Mouse (Mus musculus): ENCODE data around the gene Crybb1. TPM values are rescaled to one million over a fixed set of nuclear protein-coding genes. Genes with fewer than 3 reads are reported as not detected.

Crybb1 gene
- polyA plus RNA-seq, 1 experiment from 2014 or later: 0.29 TPM

- no peak overlapping the region for H3K4me2 ChIP-seq
- H3K4me3 ChIP-seq (ENCODE audit: low read depth, low read length): no peak overlapping the region
- H3K4me1 ChIP-seq (ENCODE audit: control insufficient read depth, insufficient read depth, low read length): peaks cover 9% of the 10 kb centered on the region
- 95% methylated on average over 8 of the region's 8 CpGs for WGBS
- no peaks in the 10 kb centered on the region for H3K27me3 ChIP-seq (ENCODE audit: control insufficient read depth, insufficient read depth, low read length)
- no peak overlapping the region for H3K9ac ChIP-seq (ENCODE audit: low read length)
- no peaks in the 10 kb centered on the region for H3K36me3 ChIP-seq (ENCODE audit: control insufficient read depth, insufficient read depth, low read length)
- no peak overlapping the region for H3K27ac ChIP-seq (ENCODE audit: low read depth, low read length)
- H3K9me3 ChIP-seq (ENCODE audit: control insufficient read depth, low read length): no peaks in the 10 kb centered on the region
- ATAC-seq (ENCODE audit: low FRiP score) (no peak), DNase-seq (ENCODE audit: low spot score, missing footprints) (no peak)
Observed at GRCm38 (mm10) chr5:112290536-112290880, 34.9 kb downstream of the Crybb1 start.

- ATAC-seq (ENCODE audit: low FRiP score) (no peak), DNase-seq (ENCODE audit: low spot score, missing footprints) (no peak)
- Histone ChIP-seq H3K9ac (ENCODE audit: low read length) (no peak overlapping the region), H3K4me2 (no peak overlapping the region), H3K4me3 (ENCODE audit: low read depth, low read length) (no peak overlapping the region), H3K36me3 (ENCODE audit: control insufficient read depth, insufficient read depth, low read length) (no peaks in the 10 kb centered on the region), H3K27me3 (ENCODE audit: control insufficient read depth, insufficient read depth, low read length) (no peaks in the 10 kb centered on the region), H3K4me1 (ENCODE audit: control insufficient read depth, insufficient read depth, low read length) (peaks cover 10% of the 10 kb centered on the region), H3K27ac (ENCODE audit: low read depth, low read length) (no peak overlapping the region), H3K9me3 (ENCODE audit: control insufficient read depth, low read length) (no peaks in the 10 kb centered on the region)
- 89% methylated on average over 5 of the region's 5 CpGs for WGBS
Observed at GRCm38 (mm10) chr5:112291866-112292265, 36.3 kb downstream of the Crybb1 start.

DNA sequence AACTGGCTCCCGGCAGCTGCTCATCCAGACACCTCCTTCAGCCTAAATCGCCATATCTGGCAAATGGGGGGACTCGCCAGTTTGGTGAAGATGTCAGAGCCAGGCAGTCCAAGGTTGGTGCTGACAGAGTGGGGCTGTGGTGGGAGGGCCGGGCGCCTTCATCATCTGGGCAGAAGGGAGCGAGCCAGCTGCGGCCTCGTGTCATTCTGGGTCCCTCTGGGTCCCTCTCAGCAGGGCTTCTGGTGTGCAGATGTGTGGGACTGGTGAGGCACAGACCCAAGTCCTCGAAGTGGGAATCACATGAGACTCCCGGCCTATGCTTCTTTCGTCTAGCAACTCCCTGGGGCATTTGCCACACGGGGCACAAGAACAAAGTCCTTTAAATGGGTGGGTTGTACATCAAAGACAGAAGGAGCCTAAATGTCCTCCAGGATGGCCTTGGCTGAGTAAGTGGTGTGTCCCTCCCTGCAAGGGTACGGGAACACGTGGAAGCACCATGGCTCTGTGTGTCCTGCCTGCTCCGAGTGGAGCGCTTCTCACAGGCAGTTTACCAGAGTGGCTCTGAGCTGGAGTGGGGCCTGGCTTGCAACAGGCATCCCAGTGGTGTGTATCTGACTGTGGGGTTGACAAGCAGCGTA, 36.8 kb downstream of the Crybb1 start:
- Histone ChIP-seq H3K4me1 (ENCODE audit: control insufficient read depth, insufficient read depth, low read length) (peaks cover 10% of the 10 kb centered on the region), H3K27ac (ENCODE audit: low read depth, low read length) (no peak overlapping the region)
- 85% methylated on average over 17 of the region's 17 CpGs for WGBS

DNA sequence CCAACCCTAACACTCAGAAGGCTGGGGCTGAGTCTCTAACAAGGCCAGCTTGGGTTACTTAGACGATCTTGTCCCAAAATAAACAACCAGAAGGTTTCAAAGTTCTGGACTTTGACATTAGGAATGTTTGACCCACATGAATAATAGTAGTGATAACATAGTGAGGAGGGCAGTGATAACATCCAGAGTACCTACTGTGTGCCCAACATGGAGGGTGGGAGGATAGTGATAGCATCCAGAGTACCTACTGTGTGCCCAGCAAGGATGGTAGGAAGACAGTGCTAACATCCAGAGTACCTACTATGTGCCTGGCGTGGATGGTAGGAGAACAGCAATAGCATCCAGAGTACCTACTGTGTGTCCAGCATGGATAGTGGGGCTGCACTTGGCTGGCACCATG, 38.2 kb downstream of the Crybb1 start:
- H3K4me2 ChIP-seq: no peak overlapping the region
- ATAC-seq (ENCODE audit: low FRiP score): no peak
- H3K27me3 ChIP-seq (ENCODE audit: control insufficient read depth, insufficient read depth, low read length): no peaks in the 10 kb centered on the region
- H3K9ac ChIP-seq (ENCODE audit: low read length): no peak overlapping the region
- peaks cover 10% of the 10 kb centered on the region for H3K4me1 ChIP-seq (ENCODE audit: control insufficient read depth, insufficient read depth, low read length)
- H3K36me3 ChIP-seq (ENCODE audit: control insufficient read depth, insufficient read depth, low read length): no peaks in the 10 kb centered on the region
- 84% methylated on average over 2 of the region's 2 CpGs for WGBS
- no peak overlapping the region for H3K27ac ChIP-seq (ENCODE audit: low read depth, low read length)
- H3K4me3 ChIP-seq (ENCODE audit: low read depth, low read length): no peak overlapping the region
- H3K9me3 ChIP-seq (ENCODE audit: control insufficient read depth, low read length): no peaks in the 10 kb centered on the region
- DNase-seq (ENCODE audit: low spot score, missing footprints): no peak

More for the DNA sequence above, 36.8 kb downstream of the Crybb1 start:
- Histone ChIP-seq H3K4me3 (ENCODE audit: low read depth, low read length) (no peak overlapping the region), H3K9ac (ENCODE audit: low read length) (no peak overlapping the region), H3K27me3 (ENCODE audit: control insufficient read depth, insufficient read depth, low read length) (no peaks in the 10 kb centered on the region), H3K36me3 (ENCODE audit: control insufficient read depth, insufficient read depth, low read length) (no peaks in the 10 kb centered on the region), H3K9me3 (ENCODE audit: control insufficient read depth, low read length) (no peaks in the 10 kb centered on the region), H3K4me2 (no peak overlapping the region)
- ATAC-seq (ENCODE audit: low FRiP score): no peak
- no peak for DNase-seq (ENCODE audit: low spot score, missing footprints)

DNA sequence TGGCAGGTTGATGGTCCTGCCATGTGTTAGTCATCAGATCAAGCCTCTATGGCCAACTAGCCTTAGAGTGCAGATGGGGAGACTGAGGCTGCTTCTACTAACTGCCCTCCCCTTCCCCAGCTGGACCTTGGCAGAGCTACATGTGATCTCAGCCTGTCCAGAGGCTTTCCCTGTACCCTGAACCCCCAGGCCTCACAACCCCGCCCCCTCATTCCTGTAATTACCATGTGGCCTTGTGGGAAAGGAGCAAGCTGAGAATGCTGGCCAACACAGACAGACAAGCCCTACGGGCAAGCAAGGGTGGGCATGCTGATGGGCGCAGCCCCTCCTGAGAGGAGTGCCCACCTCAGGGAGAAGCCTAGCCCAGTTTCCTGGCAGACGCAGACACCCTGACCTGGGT, 39.1 kb downstream of the Crybb1 start:
- peaks cover 10% of the 10 kb centered on the region for H3K4me1 ChIP-seq (ENCODE audit: control insufficient read depth, insufficient read depth, low read length)
- H3K9me3 ChIP-seq (ENCODE audit: control insufficient read depth, low read length): no peaks in the 10 kb centered on the region
- DNase-seq (ENCODE audit: low spot score, missing footprints) (no peak), ATAC-seq (ENCODE audit: low FRiP score) (no peak)
- H3K4me2 ChIP-seq: no peak overlapping the region
- no peak overlapping the region for H3K27ac ChIP-seq (ENCODE audit: low read depth, low read length)
- no peaks in the 10 kb centered on the region for H3K27me3 ChIP-seq (ENCODE audit: control insufficient read depth, insufficient read depth, low read length)
- H3K36me3 ChIP-seq (ENCODE audit: control insufficient read depth, insufficient read depth, low read length): no peaks in the 10 kb centered on the region
- 69% methylated on average over 4 of the region's 4 CpGs for WGBS
- H3K4me3 ChIP-seq (ENCODE audit: low read depth, low read length): no peak overlapping the region
- H3K9ac ChIP-seq (ENCODE audit: low read length): peak overlapping the region; percentile 5; the same call in 1 of the 2 replicates

DNA sequence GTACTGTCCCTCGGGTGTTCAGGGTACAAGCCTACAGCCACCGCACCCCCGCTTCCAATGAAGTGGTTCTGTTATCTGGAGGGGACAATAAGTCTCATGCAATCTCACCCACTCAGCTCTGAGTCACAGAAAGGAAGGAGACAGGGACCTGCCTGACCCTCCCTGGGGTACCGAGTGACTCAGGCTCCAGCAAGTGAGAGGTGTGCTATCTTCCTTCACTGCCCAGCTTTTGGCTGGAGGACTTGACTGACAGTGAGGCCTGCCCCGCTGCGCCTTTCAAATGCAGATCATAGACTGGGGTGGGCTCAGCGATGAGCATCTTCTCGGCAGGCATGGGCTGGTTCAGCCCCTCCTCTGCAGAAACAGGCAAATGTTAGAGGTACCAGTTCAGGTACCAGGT, 39.5 kb downstream of the Crybb1 start:
- Histone ChIP-seq H3K9me3 (ENCODE audit: control insufficient read depth, low read length) (no peaks in the 10 kb centered on the region), H3K36me3 (ENCODE audit: control insufficient read depth, insufficient read depth, low read length) (no peaks in the 10 kb centered on the region), H3K9ac (ENCODE audit: low read length) (peak overlapping the region; percentile 5; the same call in 1 of the 2 replicates), H3K27ac (ENCODE audit: low read depth, low read length) (no peak overlapping the region), H3K4me2 (no peak overlapping the region), H3K27me3 (ENCODE audit: control insufficient read depth, insufficient read depth, low read length) (no peaks in the 10 kb centered on the region), H3K4me1 (ENCODE audit: control insufficient read depth, insufficient read depth, low read length) (peaks cover 10% of the 10 kb centered on the region), H3K4me3 (ENCODE audit: low read depth, low read length) (no peak overlapping the region)
- 29% methylated on average over 8 of the region's 8 CpGs for WGBS
- ATAC-seq (ENCODE audit: low FRiP score): no peak
- no peak for DNase-seq (ENCODE audit: low spot score, missing footprints)

DNA sequence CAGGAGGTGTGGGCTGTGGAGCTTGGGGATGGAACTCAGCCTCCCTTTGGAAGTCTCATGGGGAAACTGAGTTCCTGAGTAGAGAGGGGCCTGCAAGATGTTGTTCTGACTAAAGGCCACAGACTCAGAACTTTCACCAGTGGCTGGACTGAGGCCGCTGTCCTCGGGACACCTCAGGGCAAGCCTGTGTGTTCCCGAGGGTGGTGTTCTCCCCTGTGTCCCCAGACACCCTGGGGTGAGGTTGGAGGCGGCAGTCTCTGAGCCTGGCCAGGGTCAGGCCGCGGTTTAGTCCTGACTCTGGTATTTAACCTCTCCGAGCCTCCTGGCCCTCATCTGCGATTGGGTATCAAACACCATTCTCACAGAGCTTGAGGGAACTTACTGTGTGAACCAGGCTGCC, 39.9 kb downstream of the Crybb1 start:
- H3K36me3 ChIP-seq (ENCODE audit: control insufficient read depth, insufficient read depth, low read length): no peaks in the 10 kb centered on the region
- peaks cover 10% of the 10 kb centered on the region for H3K4me1 ChIP-seq (ENCODE audit: control insufficient read depth, insufficient read depth, low read length)
- no peak overlapping the region for H3K4me3 ChIP-seq (ENCODE audit: low read depth, low read length)
- H3K4me2 ChIP-seq: no peak overlapping the region
- ATAC-seq (ENCODE audit: low FRiP score) (no peak), DNase-seq (ENCODE audit: low spot score, missing footprints) (no peak)
- WGBS: 56% methylated on average over 8 of the region's 8 CpGs
- H3K27me3 ChIP-seq (ENCODE audit: control insufficient read depth, insufficient read depth, low read length): no peaks in the 10 kb centered on the region
- no peak overlapping the region for H3K9ac ChIP-seq (ENCODE audit: low read length)
- no peak overlapping the region for H3K27ac ChIP-seq (ENCODE audit: low read depth, low read length)
- H3K9me3 ChIP-seq (ENCODE audit: control insufficient read depth, low read length): no peaks in the 10 kb centered on the region

DNA sequence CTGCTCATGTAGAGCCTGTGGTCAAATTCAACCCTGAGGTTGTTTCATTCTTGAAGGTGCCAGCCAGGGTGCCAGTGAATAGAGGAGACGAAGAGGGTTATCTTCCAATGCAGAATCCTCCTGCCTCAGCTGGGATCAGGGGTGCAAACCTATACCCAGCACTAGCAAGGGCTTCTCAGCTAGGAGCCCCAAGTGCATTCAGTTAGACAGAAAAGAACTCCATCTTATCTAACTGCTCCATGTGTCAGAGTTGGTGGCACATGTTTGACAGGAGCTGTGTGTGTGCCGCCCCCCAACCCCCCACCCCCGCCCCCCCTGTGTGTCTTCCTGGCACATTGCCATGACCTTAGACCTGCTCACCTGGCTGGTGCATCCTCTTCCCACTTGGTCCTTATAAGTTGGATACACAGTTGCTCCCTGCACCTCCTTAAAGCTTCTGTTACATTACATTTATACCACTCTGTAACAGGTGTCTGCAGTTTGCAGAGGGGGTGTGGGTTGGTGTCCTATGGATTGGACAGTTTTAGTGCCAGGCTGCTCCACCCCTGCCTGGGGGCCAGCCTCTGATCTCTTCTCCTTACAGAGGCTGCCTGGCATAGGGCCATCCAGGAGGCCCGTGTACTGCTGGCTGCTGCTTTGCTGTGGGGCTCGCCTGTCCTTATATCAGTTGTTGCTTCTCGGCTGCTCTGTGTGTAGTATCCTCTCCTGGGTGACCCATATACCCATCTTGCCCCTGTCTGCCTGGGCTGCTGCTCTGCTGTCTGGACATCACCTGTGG, 41.0 kb downstream of the Crybb1 start:
- Histone ChIP-seq H3K9ac (ENCODE audit: low read length) (no peak overlapping the region), H3K27ac (ENCODE audit: low read depth, low read length) (no peak overlapping the region), H3K4me3 (ENCODE audit: low read depth, low read length) (no peak overlapping the region), H3K4me2 (no peak overlapping the region), H3K9me3 (ENCODE audit: control insufficient read depth, low read length) (no peaks in the 10 kb centered on the region), H3K36me3 (ENCODE audit: control insufficient read depth, insufficient read depth, low read length) (no peaks in the 10 kb centered on the region), H3K27me3 (ENCODE audit: control insufficient read depth, insufficient read depth, low read length) (no peaks in the 10 kb centered on the region), H3K4me1 (ENCODE audit: control insufficient read depth, insufficient read depth, low read length) (peaks cover 10% of the 10 kb centered on the region)
- DNase-seq (ENCODE audit: low spot score, missing footprints) (no peak), ATAC-seq (ENCODE audit: low FRiP score) (no peak)
- WGBS: 84% methylated on average over 6 of the region's 6 CpGs

GRCm38 (mm10) chr5:112297257-112297656, 41.6 kb downstream of the Crybb1 start:
- no peak overlapping the region for H3K27ac ChIP-seq (ENCODE audit: low read depth, low read length)

More at GRCm38 (mm10) chr5:112297257-112297656, 41.6 kb downstream of the Crybb1 start:
- H3K4me1 ChIP-seq (ENCODE audit: control insufficient read depth, insufficient read depth, low read length): peaks cover 10% of the 10 kb centered on the region
- H3K4me3 ChIP-seq (ENCODE audit: low read depth, low read length): no peak overlapping the region
- no peaks in the 10 kb centered on the region for H3K9me3 ChIP-seq (ENCODE audit: control insufficient read depth, low read length)
- WGBS: 77% methylated on average over 2 of the region's 2 CpGs
- no peak overlapping the region for H3K4me2 ChIP-seq
- H3K27me3 ChIP-seq (ENCODE audit: control insufficient read depth, insufficient read depth, low read length): no peaks in the 10 kb centered on the region
- no peaks in the 10 kb centered on the region for H3K36me3 ChIP-seq (ENCODE audit: control insufficient read depth, insufficient read depth, low read length)
- DNase-seq (ENCODE audit: low spot score, missing footprints) (no peak), ATAC-seq (ENCODE audit: low FRiP score) (no peak)
- H3K9ac ChIP-seq (ENCODE audit: low read length): no peak overlapping the region

Measured in midbrain, embryonic 11.5 days (tissue).